Mouse (Mus musculus): ENCODE measurements at regions not wholly inside any gene's neighbourhood (a gene's known extent, or its start where the extent isn't known, plus 50 kb on each side); places are given as distances from the start of the nearest gene placed in this dataset.
A peak's percentile ranks its signal among the peaks of the same experiment; 100 is the strongest.

DNA sequence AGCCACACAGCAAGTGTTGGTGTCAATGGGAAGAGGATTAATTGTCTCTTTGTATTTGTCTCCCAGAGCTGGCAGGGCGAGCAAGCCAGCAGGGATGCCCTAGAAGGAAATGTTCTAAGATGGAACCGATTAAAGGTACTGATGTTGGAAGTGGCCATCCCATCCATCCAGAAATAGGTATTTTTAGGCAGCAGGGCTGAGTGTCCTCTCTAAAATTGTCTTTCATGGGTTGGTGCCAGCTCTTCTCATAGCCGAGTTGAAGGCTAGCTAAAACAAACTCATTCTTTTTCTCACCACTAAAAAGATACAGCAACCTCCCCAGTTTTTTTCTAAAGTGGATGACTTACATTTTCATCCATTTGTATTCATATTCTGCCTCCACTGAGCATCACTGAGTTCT is 120.2 kb upstream of the Xylt1 start:
- no peak for DNase-seq (ENCODE audit: low spot score in 2 of 2)

DNA sequence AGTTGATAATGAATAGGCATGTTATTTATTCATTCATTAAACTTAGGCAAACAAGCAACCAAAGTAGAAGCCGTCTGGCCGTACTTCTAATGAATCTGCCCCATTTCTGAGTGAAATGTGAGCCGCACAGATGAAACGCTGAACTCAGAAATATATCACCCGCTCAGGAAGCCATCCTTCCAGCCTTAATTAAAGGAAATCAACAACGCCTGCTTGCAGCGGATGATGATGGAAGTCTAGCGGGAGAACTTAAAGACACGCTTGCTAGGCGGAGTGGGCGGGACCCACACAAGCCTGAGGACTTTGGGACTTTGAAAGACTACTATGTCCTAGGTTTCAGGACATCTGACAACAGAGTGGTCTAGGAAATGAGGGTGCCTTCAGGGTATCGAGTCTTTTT is 117.7 kb upstream of the Xylt1 start:
- DNase-seq (ENCODE audit: low spot score in 2 of 2): no peak

DNA sequence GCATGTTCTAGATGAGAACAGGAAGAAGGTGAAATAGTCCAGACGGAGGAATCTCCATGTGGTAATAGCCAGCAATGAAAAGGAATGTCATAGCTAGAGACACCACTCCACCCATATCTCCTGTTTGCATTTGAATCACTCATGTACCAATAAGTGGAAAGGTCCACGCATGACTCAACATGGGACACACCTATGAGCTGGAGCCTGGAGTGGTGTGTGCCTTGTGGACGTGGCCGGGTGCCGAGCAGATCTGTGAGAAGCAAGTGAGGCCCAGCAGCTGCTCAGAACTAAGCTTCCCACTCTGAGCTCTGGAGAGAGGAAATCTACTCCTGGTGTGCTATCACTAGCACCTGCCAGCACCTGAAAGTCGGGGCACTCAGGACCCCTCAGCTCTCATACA is 116.4 kb upstream of the Xylt1 start:
- no peak for DNase-seq (ENCODE audit: low spot score in 2 of 2)

DNA sequence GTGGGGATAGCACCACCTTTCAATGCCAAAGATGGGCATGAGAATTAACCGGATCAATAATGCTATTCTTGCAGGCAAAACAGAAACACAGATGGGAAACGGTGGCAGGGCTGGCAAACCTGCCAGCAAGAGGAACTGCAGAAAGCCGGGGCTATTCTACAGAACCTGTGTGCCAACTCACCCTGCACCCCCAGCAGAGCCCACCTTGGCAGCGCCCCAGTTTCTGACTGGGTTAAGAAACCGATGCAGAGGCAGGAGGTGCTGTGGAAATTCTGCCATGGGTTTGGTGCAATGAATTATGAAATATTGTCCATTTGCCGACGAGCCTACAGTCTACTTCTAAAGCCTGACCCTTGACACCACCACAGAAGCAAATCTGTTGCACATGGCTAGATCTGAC is 112.7 kb upstream of the Xylt1 start:
- no peak for DNase-seq (ENCODE audit: low spot score in 2 of 2)

DNA sequence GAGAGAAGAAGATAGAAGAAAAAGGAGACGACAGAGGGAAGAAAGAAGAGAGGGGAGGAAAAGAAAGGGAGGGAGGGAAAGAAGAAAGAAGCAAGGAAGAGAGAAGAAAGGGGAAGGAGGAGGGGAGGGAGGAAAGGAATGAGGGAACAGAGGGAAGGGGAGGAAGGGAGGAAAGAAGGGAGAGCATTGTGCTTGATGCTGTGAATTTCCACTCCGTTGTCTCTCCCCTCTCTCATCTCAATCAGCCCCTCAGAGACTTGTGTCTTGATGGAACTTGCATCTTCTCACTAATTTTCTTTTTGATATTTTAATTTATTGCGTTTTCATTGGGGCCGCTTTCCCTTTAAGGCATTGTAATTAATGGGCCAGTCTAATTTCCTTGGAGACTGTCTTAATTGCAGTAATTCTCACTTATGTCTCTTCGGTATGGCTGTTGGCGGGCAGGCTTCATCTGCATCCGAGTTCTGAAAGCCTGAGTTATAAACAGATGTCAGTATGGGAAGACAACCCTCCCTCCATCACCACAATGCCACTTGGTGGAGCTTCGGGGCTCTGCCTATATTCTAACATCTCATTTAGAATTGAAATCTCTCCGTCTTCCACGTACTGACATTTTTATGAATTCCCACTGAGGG is 111.4 kb upstream of the Xylt1 start:
- DNase-seq (ENCODE audit: low spot score in 2 of 2): no peak

DNA sequence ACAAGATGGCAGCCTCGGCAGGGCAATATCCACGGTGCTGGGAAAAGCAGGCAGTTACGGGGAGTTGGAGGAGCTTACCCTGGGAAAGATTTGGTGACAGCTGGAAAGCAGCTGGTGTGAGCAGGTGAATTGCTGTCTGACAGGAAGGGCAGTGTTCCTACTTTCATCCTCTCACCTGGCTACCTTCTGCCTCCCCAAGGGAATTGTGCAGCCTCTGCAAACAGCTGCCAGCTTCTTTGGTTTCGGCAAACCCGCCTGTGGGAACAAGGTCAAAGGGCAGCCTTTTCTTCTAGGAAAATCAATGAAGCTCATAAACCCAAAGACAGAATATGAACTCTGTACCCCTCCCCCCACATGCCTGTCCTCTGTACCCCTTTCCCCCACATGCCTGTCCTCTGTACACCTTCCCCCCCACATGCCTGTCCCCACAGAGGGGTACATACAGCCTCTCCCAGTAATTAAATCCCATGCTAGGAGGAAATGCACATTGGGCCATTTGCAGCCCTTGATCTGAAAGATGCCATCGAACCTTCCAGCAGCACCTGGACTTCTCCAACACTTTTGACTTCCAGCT is 102.3 kb upstream of the Xylt1 start:
- no peak for DNase-seq (ENCODE audit: low spot score in 2 of 2)

DNA sequence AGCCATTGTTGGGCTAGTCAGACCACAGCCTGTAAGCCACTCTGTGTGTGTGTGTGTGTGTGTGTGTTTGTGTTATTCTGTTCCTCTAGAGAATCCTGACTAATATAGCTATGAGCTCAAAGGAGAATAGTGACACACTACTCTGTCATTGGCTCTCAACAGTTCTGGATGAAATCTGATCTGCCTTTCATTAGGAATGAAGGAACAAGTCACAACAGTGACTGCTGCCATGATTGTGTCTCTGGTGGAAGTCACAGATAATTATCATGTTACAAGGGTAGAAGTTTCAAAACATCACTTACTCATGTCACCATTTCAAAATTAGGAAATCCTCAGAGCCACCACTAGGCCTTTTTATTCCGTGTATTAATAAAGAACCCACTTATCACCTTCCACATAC is 98.6 kb upstream of the Xylt1 start:
- DNase-seq (ENCODE audit: low spot score in 2 of 2): no peak

DNA sequence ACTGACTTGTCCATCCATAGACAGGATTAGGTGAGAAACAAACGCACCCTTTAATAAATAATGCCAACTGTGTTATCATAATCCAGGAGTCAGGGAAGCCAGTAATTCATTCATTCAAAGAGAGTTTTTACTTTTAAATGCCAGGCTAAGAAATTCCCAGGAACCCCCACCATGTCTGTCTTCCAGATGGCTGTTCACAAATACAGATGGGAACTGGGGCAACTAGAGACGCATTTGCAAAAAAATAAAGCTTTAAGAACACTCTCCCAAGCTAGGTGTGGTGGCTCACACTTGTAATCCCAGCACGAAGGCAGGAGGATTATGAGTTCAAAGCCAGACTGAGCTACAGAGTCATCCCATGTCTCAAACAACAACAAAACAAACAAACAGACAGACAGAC is 95.6 kb upstream of the Xylt1 start:
- peak in 1 of 2 experiments; percentile 43 for DNase-seq (ENCODE audit: low spot score in 2 of 2)

DNA sequence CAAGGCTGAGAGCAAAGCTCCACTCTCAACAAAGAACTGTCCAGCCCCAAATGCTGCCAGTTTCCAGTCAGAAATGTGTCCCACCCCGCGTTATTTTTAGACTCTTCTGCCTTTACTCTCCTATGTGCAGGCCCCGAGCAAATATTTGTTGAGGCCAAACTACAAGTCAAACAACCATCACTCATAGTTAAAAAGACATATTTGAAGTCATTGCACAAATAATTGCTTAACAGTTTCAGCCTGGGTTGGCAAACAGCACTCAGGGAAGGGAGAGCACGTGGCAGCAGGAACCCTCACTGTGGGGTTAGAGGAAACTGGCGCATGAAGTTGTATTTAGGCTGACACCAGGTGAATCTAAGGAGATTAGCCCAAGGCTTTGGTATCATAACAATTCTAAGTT is 94.8 kb upstream of the Xylt1 start:
- DNase-seq (ENCODE audit: low spot score in 2 of 2): no peak

DNA sequence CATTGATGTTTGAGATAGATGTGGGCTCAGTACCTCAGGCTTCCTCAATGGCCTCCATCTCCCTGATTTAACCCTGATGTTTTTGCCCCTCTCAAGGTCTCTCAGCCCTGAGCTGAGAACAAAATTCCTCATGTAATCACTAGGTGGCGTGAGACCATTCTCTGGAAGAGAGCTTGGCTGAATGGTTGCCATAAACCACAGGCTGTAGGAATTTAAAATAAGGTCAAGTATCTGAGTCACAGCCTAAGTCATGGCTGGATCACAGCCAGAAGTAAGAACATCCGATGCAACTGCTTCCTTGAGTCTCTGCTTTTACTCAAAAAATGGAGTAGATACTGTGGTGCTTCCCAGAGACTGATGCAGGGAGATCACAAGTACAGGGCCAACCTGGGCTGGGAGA is 77.1 kb upstream of the Xylt1 start:
- peak; percentile 8 to 20 for DNase-seq (ENCODE audit: low spot score in 2 of 2)

DNA sequence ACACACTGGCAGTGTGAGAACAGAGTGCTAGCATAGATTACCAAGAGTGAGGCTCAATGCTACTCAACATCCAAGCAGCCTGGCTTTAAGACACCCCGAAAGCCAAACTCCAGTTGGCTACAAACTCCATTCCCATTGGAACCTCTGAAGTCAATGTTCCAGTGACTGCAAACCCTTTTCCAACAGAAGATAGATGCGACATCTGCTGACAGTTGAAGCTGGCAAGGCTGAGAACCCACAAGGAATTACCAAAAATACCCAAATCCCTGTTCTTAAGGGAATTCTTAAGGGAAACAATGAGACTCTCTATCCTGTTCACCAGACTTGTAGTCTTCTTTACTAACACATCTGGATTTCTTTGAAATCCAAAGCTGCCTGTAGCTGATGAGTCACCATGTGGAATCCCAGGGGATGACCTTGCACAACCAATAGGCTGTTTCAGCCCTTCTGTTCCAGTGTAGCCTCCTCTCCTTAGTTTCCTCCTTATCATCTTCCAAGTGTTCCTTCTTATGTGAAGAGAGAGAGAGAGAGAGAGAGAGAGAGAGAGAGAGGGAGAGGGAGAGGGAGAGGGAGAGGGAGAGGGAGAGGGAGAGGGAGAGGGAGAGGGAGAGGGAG is 70.1 kb upstream of the Xylt1 start:
- no peak for DNase-seq (ENCODE audit: low spot score in 2 of 2)

DNA sequence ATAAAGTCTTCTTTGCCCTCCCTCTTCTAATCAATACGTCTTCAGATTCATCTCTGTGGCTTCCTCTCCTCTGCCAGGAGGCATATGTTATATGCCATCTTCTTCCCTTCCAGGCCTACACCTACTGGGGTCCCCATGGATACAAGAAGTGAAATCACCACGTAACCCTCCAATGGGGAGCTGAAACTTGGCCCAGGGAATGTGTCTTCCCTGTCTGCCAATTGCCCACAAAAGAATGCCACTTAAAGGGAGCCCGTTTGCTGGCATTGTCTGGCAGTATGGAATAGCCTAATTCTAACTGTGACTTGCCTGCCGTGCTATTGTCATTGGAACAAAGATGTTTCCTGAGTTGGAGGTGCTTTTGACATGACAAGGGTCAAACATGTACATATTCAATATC is 69.5 kb upstream of the Xylt1 start:
- DNase-seq (ENCODE audit: low spot score in 2 of 2): no peak

DNA sequence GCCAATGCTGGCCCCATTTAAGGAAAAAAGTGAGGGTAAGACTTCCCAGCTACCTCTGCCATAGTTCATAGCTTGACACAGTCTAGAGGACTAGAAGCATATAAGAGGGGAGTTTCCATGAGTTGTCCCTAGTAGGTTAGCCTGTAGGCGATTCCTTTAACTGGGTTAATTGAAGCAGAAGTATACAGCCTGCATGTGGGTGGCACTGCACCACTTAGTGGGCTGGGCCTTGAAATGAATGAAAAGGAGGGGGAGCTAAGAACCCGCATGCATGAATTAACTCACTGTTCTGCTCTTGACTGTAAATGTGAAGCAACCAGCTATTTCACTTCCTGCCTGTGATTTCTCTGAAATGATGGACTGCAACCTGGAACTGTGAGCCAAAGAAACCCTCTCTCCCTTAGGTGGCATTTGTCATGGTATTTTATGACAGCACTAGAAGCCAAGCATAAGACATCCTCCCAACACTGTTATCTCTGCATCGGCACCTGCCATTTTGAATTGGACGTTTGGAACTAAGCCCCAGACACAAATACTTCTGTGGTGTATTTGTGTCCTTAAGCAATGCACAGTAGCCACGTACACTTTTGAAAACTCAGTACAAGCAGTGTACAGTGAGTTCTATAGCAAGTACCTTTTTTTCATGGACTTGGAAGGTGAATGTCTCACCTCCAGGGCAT is 64.5 kb upstream of the Xylt1 start:
- no peak for DNase-seq (ENCODE audit: low spot score in 2 of 2)

DNA sequence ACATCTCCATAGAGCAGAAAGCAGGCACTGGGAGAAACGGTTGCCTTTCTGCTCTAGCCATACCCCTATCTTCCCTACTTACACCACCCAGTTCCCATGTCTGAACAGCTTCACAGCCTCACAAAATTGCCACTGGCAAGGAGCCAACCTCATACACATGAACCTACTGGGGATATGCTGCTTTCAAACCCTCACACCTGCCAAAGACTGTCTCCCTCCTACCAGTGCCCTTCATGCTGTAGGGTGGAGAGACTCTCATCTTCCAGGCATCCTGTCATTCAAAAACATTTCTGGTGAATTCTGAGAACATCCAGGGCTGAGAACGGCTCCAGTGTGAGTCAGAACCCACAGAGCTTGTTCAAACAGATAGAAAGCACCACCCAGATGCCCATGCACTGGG is 63.4 kb upstream of the Xylt1 start:
- peak in 1 of 2 experiments; percentile 2 for DNase-seq (ENCODE audit: low spot score in 2 of 2)

DNA sequence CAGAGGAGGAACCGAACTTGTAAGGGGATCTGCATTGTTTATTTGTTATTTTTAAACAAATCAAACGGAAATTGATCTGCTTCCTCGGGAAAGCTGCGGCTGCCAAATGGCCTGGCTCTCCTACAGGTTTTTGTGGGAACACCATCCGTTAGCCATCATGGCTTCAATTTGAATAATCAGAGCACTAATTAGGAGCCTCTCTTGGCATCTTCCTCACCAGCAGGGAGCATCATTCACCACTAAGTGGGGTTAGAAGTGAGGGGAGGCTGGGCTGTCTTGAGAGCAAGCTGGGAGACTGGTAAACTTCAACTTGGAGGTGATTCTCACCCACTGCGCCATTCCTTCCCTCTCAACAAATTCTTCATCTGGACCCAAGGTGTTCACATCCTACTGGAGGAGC is 60.2 kb upstream of the Xylt1 start:
- peak in 1 of 2 experiments; percentile 25 for DNase-seq (ENCODE audit: low spot score in 2 of 2)

Data from layer of hippocampus, adult 8-10 months (tissue).